Mouse (Mus musculus): ENCODE results near the gene Plekhf1. TPM values are rescaled to one million over a fixed set of nuclear protein-coding genes. Genes with fewer than 3 reads are reported as not detected.

Gene Plekhf1
- polyA plus RNA-seq, 1 experiment from 2014 or later, result 3.6 TPM

GRCm38 (mm10) chr7:38217417-38218171 is 10.2 kb downstream of the Plekhf1 start:
- H3K27ac ChIP-seq, result no peak overlapping the region
- 47% methylated on average over 5 of the region's 5 CpGs for WGBS
- no peak overlapping the region for H3K4me3 ChIP-seq
- ATAC-seq (ENCODE audit: insufficient number of reproducible peaks, insufficient read depth, low FRiP score, low TSS enrichment), result no peak
- H3K27me3 ChIP-seq, result no peaks in the 10 kb centered on the region
- H3K4me1 ChIP-seq, result no peaks in the 10 kb centered on the region
- H3K9ac ChIP-seq, result no peak overlapping the region
- H3K9me3 ChIP-seq, result no peaks in the 10 kb centered on the region
- 0 out of 2 replicates have a peak, but pooled peaks cover 10% of the 10 kb centered on the region for H3K36me3 ChIP-seq
- no peak overlapping the region for H3K4me2 ChIP-seq (replicated peaks)

- Histone ChIP-seq H3K27ac (no peak overlapping the region), H3K4me1 (no peaks in the 10 kb centered on the region), H3K27me3 (no peaks in the 10 kb centered on the region), H3K9ac (no peak overlapping the region), H3K9me3 (no peaks in the 10 kb centered on the region), H3K4me3 (no peak overlapping the region), H3K4me2 (replicated peaks) (no peak overlapping the region), H3K36me3 (no peaks in the 10 kb centered on the region)
- no peak for ATAC-seq (ENCODE audit: insufficient number of reproducible peaks, insufficient read depth, low FRiP score, low TSS enrichment)
- WGBS, result 84% methylated on average over 6 of the region's 6 CpGs
Measured at GRCm38 (mm10) chr7:38215697-38216096, 12.1 kb downstream of the Plekhf1 start.

GRCm38 (mm10) chr7:38215281-38215680 is 12.5 kb downstream of the Plekhf1 start:
- Histone ChIP-seq H3K4me3 (no peak overlapping the region), H3K27me3 (no peaks in the 10 kb centered on the region), H3K27ac (no peak overlapping the region), H3K9me3 (no peaks in the 10 kb centered on the region), H3K4me2 (replicated peaks) (no peak overlapping the region), H3K36me3 (no peaks in the 10 kb centered on the region), H3K9ac (no peak overlapping the region), H3K4me1 (no peaks in the 10 kb centered on the region)
- 74% methylated on average over 7 of the region's 7 CpGs for WGBS
- no peak for ATAC-seq (ENCODE audit: insufficient number of reproducible peaks, insufficient read depth, low FRiP score, low TSS enrichment)

GRCm38 (mm10) chr7:38214473-38215214 is 13.2 kb downstream of the Plekhf1 start:
- H3K9ac ChIP-seq, result no peak overlapping the region
- H3K4me1 ChIP-seq, result no peaks in the 10 kb centered on the region
- H3K4me3 ChIP-seq, result no peak overlapping the region
- H3K27me3 ChIP-seq, result no peaks in the 10 kb centered on the region
- H3K27ac ChIP-seq, result no peak overlapping the region
- no peaks in the 10 kb centered on the region for H3K36me3 ChIP-seq
- no peak for ATAC-seq (ENCODE audit: insufficient number of reproducible peaks, insufficient read depth, low FRiP score, low TSS enrichment)
- no peak overlapping the region for H3K4me2 ChIP-seq (replicated peaks)
- H3K9me3 ChIP-seq, result no peaks in the 10 kb centered on the region
- WGBS, result 67% methylated on average over 5 of the region's 5 CpGs

- Histone ChIP-seq H3K9me3 (no peaks in the 10 kb centered on the region), H3K4me3 (no peak overlapping the region), H3K9ac (no peak overlapping the region), H3K36me3 (no peaks in the 10 kb centered on the region), H3K27me3 (no peaks in the 10 kb centered on the region), H3K4me1 (no peaks in the 10 kb centered on the region), H3K27ac (no peak overlapping the region), H3K4me2 (replicated peaks) (no peak overlapping the region)
- WGBS, result 46% methylated on average over 3 of the region's 3 CpGs
- ATAC-seq (ENCODE audit: insufficient number of reproducible peaks, insufficient read depth, low FRiP score, low TSS enrichment), result no peak
Measured at GRCm38 (mm10) chr7:38212651-38213062, 15.2 kb downstream of the Plekhf1 start.

- H3K27me3 ChIP-seq, result no peaks in the 10 kb centered on the region
- no peaks in the 10 kb centered on the region for H3K9me3 ChIP-seq
- H3K4me3 ChIP-seq, result no peak overlapping the region
- H3K27ac ChIP-seq, result no peak overlapping the region
- no peak for ATAC-seq (ENCODE audit: insufficient number of reproducible peaks, insufficient read depth, low FRiP score, low TSS enrichment)
- H3K4me1 ChIP-seq, result no peaks in the 10 kb centered on the region
- H3K4me2 ChIP-seq (replicated peaks), result no peak overlapping the region
- 74% methylated on average over 11 of the region's 11 CpGs for WGBS
- no peak overlapping the region for H3K9ac ChIP-seq
- no peaks in the 10 kb centered on the region for H3K36me3 ChIP-seq
Measured at GRCm38 (mm10) chr7:38209478-38210152, 18.2 kb downstream of the Plekhf1 start.

GRCm38 (mm10) chr7:38208969-38209368 is 18.8 kb downstream of the Plekhf1 start:
- Histone ChIP-seq H3K4me2 (replicated peaks) (no peak overlapping the region), H3K4me3 (no peak overlapping the region), H3K9ac (no peak overlapping the region), H3K36me3 (no peaks in the 10 kb centered on the region), H3K27me3 (no peaks in the 10 kb centered on the region), H3K4me1 (no peaks in the 10 kb centered on the region), H3K9me3 (0 out of 2 replicates have a peak, but pooled peaks cover 2% of the 10 kb centered on the region), H3K27ac (no peak overlapping the region)
- 51% methylated on average over 3 of the region's 3 CpGs for WGBS
- no peak for ATAC-seq (ENCODE audit: insufficient number of reproducible peaks, insufficient read depth, low FRiP score, low TSS enrichment)

GRCm38 (mm10) chr7:38206564-38206963 is 21.3 kb downstream of the Plekhf1 start:
- Histone ChIP-seq H3K9ac (no peak overlapping the region), H3K4me3 (no peak overlapping the region), H3K27ac (no peak overlapping the region), H3K36me3 (no peaks in the 10 kb centered on the region), H3K27me3 (no peaks in the 10 kb centered on the region), H3K9me3 (0 out of 2 replicates have a peak, but pooled peaks cover 2% of the 10 kb centered on the region), H3K4me2 (replicated peaks) (no peak overlapping the region), H3K4me1 (no peaks in the 10 kb centered on the region)
- ATAC-seq (ENCODE audit: insufficient number of reproducible peaks, insufficient read depth, low FRiP score, low TSS enrichment), result no peak
- WGBS, result 86% methylated on average over 3 of the region's 3 CpGs

- Histone ChIP-seq H3K9me3 (0 out of 2 replicates have a peak, but pooled peaks cover 2% of the 10 kb centered on the region), H3K36me3 (no peaks in the 10 kb centered on the region), H3K9ac (no peak overlapping the region), H3K27me3 (no peaks in the 10 kb centered on the region), H3K4me2 (replicated peaks) (no peak overlapping the region), H3K27ac (no peak overlapping the region), H3K4me1 (no peaks in the 10 kb centered on the region), H3K4me3 (no peak overlapping the region)
- 46% methylated on average over 2 of the region's 2 CpGs for WGBS
- no peak for ATAC-seq (ENCODE audit: insufficient number of reproducible peaks, insufficient read depth, low FRiP score, low TSS enrichment)
Measured at GRCm38 (mm10) chr7:38205801-38206200, 22.0 kb downstream of the Plekhf1 start.

GRCm38 (mm10) chr7:38204314-38204713 is 23.5 kb downstream of the Plekhf1 start:
- H3K27me3 ChIP-seq, result no peaks in the 10 kb centered on the region
- H3K36me3 ChIP-seq, result no peaks in the 10 kb centered on the region
- H3K9ac ChIP-seq, result no peak overlapping the region
- H3K4me1 ChIP-seq, result no peaks in the 10 kb centered on the region
- WGBS, result 85% methylated on average over 6 of the region's 6 CpGs
- no peak overlapping the region for H3K27ac ChIP-seq
- no peak overlapping the region for H3K4me2 ChIP-seq (replicated peaks)
- no peak overlapping the region for H3K4me3 ChIP-seq
- no peak for ATAC-seq (ENCODE audit: insufficient number of reproducible peaks, insufficient read depth, low FRiP score, low TSS enrichment)
- H3K9me3 ChIP-seq, result 0 out of 2 replicates have a peak, but pooled peaks cover 2% of the 10 kb centered on the region

GRCm38 (mm10) chr7:38201290-38201658 is 26.5 kb downstream of the Plekhf1 start:
- ATAC-seq (ENCODE audit: insufficient number of reproducible peaks, insufficient read depth, low FRiP score, low TSS enrichment), result no peak
- no peak overlapping the region for H3K9ac ChIP-seq
- H3K27ac ChIP-seq, result no peak overlapping the region
- H3K4me3 ChIP-seq, result no peak overlapping the region
- H3K9me3 ChIP-seq, result 0 out of 2 replicates have a peak, but pooled peaks cover 2% of the 10 kb centered on the region
- no peak overlapping the region for H3K4me2 ChIP-seq (replicated peaks)
- no peaks in the 10 kb centered on the region for H3K36me3 ChIP-seq
- H3K27me3 ChIP-seq, result no peaks in the 10 kb centered on the region
- WGBS, result 43% methylated on average over 3 of the region's 3 CpGs
- no peaks in the 10 kb centered on the region for H3K4me1 ChIP-seq

Measured in embryonic facial prominence, embryonic 12.5 days (tissue).